Mouse (Mus musculus) frontal cortex, postnatal 36 days (tissue): ENCODE results near the gene Unk.
A peak's percentile ranks its signal among the peaks of the same experiment; 100 is the strongest.

Experiments used
- DNase-seq, 2 experiments: peaks; one replicate each; pipeline ENCODE4 v3.0.0; 2022; ENCODE audit warnings: low spot score in 2 of 2

Unk gene

DNA sequence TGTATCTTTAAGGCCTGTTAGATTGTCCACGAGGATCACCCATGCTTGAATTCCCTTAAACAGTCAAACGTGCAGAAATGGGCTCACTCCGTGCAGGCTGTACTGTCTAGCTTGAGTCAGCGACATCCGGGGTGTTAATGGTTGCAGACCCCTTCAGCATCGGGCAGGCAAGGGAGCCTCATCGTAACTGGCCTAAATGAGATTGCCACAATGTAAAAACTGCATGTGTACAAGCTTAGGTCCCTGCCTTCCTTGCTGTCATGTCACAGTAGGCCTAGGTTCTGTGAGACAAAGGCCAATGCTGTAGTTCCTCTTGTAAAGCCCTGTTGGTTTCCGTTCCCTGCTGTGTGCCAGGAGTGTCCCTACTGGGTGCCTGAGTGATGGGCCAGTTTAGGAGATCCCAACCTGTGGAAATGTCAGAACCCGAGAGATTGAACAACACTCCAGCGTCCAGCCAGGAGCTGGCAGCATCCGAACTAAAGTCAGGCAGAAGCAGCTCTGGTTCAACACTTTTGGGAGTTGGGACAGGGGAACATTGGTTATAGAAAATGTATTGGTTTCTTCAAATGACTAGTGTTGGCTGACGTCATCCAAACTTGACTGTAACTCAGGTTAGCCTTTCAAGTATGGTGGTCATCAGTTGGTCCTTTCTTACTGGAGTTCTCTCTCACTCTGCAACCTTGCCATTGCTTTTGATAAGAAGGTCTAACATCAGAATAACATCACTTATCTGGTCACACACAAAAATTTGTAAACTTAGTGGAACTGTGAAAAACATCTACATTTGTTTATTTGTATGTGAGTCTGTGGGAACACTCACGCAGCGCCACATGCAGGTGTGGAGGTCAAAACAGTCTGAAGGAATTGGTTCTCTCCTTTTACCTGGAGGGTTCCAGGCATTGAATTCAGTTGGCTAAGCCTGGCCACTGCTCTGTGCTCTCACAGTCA, 1.1 kb downstream of the Unk start:
- DNase-seq: no peak

DNA sequence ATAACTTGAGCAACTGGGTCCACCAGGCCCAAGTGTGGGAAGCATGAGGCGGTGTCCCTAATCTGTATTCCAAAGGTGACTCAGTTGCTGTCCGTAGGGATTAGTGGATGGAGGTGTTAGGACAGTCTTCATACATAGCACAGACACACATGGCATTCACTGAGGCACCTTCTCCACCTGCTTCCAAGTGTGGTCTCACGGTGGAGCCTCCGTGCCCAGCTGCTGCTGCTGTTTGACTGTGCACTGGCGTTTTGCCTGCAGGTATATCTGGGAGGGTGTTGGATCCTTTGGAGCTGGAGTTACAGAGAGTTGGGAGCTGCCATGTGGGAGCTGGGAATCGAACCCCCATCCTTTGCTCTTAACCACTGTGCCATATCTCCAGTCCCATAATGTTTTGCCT, 4.5 kb downstream of the Unk start:
- DNase-seq: no peak

DNA sequence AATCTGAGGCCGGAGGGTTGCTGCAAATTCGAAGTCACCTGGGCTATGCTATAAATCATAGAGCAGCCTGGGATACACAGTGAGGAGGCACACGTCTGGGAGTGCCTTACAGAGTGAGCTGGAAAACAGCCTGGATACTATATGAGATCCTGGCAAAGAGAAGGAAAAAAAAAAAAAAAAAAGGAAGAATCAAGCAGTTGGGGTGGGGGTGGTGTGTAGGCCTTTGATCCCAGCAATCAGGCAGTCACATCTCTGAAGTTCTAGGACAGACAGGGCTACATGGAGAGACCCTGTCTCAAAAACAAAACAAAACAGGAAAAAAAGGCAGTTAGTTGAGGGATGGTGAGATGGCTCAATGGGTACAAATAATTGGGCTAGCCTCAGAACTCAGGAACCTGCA, 6.5 kb downstream of the Unk start:
- DNase-seq: no peak

DNA sequence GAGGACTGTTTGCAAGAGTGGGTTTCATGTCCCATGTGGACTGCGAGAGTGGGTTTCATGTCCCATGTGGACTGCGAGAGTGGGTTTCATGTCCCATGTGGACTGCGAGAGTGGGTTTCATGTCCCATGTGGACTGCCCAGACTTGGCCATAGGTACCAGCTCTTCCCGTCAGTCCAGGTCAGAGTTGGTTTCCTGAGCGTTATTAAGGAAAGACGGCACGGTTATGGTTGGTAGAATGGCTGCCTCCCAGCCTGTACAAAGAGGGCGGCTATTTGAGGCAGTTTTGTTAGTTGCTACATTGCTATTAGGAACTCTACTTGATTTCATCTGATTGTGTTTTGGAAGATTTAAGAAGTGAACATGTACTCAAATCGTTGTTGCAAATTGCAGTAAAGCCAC, 7.7 kb downstream of the Unk start:
- DNase-seq: no peak

DNA sequence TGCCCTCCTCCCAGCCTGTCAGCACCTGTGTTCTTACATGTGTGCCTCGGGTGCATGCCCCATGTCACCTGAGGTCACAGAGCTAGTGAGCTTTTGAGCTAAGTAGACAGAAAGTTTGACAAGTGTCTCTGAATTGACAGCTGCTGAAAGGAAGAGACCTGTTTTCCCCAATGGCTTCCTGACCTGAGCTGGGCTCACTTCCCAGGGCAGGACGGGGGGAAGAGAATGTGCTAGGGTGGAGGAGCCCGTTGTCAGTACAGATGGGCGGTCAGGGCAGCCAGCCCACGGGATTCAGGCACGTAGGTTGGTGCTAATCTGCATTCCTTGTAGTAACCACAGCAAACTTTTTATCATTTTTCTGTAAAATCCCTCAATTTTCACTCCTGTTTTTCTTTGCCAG, 10.5 kb downstream of the Unk start:
- no peak for DNase-seq

DNA sequence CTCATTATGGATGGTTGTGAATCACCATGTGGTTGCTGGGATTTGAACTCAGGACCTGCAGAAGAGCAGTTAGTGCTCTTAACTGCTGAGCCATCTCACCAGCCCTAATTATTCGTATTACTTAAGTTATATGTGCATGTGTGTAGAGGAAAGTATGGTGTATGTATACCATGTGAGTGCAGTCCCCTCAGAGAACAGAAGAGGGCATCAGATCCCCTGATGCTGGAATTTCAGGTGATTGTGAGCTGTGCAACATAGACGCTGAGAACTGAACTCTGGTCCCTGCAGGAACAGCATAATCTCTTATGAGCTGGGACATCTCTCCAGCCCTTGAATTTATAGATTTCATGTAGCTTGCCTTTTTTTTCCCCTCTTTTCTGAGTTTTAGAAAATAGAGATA, 11.7 kb downstream of the Unk start:
- no peak for DNase-seq

DNA sequence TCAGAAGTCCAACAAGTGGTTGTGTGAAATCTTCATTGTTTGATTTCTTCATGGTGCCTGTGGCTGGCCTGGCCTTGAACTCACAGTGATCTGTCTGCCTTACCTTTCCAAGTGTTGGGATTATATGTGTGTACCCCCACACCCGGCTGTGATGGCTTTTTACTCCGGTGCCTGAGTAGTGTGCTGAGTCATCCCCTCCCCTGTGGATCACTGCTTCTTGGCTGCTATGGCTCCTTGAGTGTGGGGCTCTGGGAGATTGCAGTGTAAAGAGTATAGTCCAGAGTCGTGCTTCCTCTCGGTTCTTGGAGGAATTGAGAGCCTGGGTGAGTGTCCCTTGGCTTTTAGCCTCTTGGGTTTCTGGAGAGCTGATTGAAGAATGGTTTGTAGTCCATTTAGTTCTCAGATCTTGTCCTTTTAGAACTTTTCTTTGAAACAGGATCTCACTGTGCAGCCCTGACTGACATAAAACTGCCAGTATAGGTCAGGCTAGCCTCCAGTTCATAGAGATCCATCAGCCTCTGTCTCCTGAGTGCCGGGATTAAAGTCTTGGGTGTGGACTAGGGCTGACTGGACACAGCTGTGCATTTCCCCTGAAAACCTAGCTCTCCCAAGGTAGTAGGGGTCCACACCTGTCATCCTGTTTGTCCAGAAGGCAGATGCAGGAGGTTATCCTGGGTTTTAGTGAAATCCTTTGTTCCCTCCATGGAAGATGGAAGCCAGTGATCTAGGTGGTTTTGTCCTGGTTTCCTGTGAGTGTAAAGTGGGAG, 12.4 kb downstream of the Unk start:
- DNase-seq: no peak

DNA sequence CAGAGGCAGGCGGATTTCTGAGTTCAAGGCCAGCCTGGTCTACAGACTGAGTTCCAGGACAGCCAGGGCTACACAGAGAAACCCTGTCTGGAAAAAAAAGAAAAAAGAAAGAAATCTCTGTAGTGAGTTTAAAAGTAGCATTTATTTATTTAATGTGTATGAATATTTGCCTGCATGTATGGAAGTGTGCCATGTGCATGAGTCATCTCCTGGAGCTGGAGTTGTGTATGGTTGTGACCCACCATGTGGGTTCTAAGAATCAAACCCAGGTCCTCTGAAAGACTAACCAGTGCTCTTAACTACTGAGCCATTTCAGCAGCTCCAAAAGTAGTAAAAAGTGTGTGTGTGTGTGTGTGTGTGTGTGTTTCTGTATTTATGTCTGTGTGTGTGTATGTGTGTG, 13.2 kb downstream of the Unk start:
- DNase-seq: no peak

DNA sequence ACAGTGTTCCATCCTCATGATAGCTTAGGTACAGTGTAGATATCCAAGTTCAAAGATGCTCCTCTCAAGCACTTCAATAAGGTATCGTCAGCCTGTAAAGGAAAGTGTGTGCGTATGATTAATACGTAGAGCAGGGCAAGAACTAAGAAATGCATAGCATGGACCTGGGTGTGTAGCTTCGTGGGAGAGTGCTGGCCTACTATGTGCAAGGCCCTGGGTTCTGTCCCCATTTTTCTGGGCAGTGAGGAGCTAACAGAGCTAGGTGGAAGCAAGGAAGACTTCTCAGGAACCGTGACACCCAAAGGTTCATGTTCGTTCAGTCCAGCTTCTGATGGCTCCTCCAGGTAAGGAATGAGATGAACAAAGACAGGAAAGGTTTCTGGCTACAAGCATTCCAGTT, 15.1 kb downstream of the Unk start:
- DNase-seq: no peak

DNA sequence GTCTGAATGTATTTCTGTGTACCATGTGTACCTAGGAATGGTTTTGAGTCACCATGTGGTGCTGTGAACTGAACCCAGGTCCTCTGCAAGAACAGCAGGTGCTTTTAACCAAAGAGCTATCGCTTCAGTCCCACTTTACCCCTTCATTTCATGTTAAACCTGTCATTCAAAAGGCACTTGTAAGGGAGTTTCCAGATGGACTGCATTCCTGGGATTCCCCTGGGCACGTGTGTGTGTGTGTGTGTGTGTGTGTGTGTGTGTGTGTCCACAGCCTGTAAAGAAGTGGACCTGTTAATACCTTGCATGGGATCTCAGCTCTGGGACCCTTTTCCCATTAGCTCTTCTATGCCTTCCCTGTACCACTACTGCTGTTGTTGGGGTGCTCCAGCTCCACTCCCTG, 19.5 kb downstream of the Unk start:
- DNase-seq: no peak

DNA sequence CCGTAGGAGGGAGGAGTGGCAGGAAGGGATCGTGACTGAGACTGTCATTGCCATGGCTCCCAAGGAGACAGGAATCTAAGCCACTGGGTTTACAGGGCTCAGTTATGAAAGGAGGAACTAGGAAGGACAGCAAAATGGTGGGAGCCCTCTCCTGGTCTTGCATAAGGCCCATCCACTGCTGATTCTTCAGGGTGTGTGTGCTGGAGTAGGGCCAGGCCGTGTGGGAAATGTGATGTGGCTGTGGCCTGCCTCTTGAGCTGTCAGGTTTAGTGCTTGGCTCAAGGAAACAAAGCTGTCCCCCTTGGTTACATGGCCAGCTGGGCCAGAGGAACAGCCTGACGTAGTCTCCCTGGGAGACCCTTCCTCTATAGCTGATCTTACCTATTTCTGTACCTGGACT, 20.1 kb downstream of the Unk start:
- no peak for DNase-seq

DNA sequence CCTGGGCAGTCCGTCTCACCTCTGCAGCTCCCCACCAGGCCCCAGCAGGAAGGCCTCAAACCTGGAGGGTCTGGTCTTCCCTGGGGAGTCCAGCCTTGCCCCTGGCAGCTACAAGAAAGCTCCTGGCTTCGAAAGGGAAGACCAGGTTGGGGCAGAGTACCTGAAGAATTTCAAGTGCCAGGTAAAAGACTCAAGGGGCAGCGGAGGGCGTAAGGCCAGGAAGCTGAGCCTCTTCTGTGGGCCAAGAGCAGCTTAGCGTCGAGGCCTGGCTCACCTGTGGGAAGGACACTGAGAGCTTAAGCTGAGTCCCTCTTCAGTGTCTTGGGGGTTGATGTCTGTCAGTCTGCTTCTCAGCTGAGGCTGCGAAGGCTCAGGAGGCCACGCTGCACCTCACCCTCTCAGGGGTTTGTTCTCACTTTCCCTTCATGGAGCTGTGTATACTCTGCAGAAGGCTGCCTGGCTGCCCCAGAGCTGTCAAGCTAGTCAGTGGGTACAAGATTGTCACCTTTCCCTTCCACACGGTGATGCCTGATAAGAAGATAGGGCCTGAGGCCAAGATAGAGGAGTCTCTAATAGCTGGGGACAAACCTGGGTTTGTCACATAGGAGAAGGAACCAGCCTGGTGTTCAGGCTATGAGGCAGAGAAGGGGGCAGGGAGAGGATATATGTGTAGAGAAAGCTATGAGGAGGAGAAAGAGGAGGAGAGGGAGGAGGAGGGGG, 23.5 kb downstream of the Unk start:
- DNase-seq: no peak

DNA sequence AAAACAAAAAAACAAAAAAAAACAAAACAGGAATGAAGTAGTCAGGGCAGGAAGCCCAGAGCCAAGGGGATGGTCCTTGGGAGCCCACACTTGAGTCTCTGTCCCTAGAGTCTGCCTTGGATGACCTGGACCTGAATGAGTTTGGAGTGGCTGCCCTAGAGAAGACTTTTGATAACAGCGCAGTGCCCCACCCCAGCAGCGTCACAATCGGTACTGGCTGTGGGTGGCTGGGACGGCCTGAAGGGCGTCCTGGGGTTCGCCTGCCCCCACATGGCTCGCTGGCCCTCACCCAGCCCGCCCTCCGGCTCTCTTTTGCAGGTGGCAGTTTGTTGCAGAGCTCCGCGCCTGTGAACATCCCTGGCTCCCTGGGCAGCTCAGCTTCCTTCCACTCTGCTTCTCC, 25.8 kb downstream of the Unk start:
- DNase-seq: no peak

DNA sequence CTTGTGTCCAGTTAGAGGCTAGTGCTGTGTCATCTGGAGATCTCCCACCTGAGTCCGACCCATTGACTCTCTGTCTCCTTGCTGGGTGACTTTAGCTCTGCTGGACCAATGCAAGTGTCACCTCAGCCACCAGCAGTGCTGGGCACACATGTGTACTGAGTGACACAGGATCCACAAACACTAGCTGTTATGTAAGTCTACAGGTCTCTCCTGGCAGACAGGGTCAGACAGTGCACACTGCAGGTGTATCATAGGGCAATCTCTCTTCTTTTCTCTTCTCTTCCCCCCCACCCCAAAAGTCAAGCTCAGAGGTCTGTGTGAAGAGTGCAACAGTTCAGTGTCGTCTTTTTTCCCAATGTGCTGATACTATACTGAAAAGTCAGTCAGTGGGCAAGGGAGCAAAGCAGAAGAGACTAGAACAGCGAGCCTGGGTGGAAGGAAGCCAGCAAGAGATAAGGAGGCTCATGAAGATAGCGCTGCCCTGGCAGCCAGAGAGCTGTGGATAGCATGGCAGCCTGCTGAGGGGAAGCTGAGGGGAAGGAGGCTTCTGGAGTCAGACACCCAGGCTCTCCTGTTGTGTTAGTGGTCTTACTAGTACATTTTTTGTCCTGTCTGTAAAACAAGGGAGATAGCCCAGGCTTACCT, 27.2 kb downstream of the Unk start:
- no peak for DNase-seq

DNA sequence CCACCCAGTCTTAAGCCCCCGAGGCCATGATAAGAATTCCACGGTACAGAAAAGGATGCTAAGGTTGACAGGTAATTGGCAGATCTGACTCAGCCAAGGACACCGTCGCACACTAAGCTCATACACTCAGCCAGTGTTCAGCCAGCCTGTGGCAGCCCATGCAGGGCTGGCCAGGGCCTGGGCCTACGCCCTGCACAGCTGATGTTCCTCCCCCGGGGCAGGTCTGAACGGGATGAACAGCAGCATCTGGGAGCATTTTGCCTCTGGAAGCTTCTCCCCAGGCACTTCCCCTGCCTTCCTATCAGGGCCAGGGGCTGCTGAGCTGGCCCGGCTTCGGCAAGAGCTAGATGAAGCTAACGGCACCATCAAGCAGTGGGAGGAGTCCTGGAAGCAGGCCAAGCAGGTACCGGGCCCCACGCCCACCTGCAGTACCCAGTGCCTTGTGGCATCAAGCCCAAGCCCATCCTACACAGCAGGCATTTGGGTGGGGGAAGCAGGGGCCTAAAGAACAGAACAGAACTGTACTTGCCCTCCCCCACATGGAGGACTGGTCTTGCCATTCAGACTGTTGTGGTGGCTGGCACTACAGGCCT, 28.0 kb downstream of the Unk start:
- peak; percentile 55 to 61 for DNase-seq

DNA sequence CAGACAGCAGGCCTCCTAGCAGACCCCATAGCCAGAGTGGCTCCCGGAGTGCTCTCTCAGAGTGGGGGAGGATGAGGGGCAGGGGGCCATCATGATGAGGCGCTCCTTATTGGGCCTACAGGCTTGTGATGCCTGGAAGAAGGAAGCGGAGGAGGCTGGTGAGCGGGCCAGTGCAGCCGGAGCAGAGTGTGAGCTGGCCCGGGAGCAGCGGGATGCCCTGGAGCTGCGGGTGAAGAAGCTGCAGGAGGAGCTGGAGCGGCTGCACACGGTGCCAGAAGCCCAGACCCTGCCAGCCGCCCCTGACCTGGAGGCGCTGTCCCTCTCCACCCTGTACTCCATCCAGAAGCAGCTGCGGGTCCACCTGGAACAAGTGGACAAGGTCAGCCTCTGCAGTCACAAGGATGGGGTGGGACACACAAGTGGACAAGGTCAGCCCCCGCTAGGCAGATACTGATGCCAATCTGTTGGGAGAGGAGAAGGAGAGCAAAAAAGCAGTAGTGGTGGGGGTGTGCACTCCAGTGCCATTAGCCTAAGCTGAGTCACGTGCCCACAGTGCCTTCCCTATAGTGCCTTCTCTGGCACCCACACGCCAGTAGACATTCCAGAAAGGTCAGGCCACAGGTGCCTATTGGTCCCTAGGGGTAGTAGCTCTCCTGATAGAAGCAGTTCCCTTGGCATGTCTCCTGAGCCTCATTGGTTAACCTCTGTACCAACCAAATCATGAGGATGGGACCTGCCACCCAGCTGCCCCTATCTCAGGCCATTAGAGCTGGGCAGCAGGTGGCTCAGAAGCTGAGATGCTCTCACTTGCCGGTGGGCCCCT, 29.0 kb downstream of the Unk start:
- DNase-seq: no peak

DNA sequence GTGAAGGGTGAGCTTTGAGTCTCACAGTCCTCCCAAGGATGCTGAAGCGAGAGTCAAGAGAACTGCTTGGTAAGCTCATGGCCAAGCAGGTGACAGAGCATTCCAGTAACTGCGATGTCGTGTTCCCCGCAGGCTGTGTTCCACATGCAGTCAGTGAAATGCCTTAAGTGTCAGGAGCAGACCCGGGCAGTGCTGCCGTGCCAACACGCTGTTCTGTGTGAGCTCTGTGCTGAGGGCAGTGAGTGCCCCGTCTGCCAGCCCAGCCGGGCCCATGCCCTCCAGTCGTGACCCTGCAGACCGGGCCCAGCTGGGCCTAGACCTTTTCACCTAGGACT, 29.5 kb downstream of the Unk start:
- no peak for DNase-seq

DNA sequence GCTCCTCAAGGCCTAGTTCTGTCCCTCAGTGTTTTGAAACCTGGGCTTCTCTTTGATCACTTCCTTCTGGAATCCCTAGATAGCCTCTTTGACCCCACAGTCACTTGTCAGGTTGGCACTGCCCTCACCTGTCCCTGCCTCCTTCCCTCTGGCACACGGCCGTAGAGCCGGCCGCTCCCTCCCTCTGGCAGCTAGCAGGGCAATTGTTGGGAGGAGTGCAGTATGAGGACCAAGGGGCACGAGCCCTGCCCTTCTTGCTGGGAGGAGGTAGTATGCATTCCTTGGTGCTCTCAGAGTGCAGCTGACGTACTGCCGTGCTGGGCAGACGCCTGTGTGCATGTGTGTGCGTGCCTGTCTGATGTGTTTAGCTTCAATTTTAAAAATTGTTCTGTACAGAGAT, 30.5 kb downstream of the Unk start:
- DNase-seq: no peak

DNA sequence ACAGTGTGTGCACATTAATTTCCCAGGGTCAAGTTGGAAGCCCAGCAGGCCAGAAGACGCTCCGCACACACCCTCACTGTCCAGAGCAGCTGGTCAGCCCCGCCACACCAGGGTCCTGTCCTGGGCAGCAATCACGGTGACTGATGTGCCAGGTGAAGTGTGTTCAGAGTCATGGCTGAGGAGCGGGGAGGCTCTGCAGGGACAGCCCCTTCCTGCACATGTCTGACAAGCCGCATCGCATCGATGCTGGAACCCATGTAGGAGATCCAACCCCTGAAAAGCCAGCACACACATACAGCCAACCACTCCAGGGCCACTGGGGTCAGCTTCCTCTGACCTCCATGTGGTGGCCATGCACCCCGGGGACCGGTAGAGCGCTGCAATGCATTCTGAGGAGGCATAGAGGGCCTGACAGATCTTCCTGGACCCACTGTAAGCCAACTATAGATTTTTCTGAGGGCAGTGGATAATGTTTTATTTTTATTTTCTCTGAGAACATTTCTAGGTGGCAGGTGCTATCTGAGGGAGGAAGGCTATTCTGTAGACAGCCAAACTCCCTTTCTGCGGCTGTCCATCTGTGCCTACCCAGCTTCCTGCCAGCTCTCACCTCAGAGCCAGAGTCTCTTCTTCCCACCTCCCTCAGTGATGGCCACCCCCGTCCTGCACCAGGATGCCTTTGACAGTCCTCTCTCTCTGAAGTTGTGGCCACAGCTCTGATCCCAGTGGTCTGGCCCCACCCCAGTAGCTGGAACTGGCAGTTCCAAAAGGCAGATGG, 31.7 kb downstream of the Unk start:
- peak; percentile 61 to 67 for DNase-seq

DNA sequence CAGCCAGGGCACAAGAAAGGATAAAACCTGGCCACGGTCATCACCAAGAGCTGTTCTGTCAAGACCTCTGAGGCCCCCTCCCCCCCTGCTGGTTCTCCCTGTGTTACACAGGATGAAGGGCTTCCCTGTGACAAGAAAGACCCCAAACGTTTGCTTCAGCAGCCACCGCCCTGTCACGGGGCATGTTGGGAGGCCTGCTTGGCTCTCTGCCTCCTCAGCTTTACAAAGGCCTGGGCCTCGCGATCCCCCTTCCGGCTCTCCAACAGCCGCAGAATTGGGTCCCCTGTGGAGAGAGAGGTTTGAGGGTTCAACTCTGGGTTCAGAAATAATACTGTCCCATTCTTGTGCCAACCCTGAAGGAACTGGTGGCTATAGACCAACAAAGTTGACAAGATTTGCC, 32.4 kb downstream of the Unk start:
- no peak for DNase-seq
